Mouse (Mus musculus): ENCODE results near the gene Mfap1b.
"Not testable (repeated sequence)": the region's sequence is repeated elsewhere in the genome, so short reads cannot be mapped to it uniquely, and the experiment has no call there.

Mfap1b gene

GRCm38 (mm10) chr2:121473301-121474179, at the start of gene Mfap1b:
TSS of gene Mfap1b (minus strand) at chr2:121474067.
- DNase-seq (ENCODE audit: low read depth, low spot score): peak; percentile 96

GRCm38 (mm10) chr2:121522830-121523229, 49.0 kb upstream of the Mfap1b start:
- not testable (repeated sequence) for DNase-seq (ENCODE audit: low read depth, low spot score)

- DNase-seq (ENCODE audit: low read depth, low spot score): no peak
These were observed 48.1 kb upstream of the Mfap1b start for GRCm38 (mm10) chr2:121522006-121522405.

- DNase-seq (ENCODE audit: low read depth, low spot score): not testable (repeated sequence)
These were observed 44.8 kb upstream of the Mfap1b start for GRCm38 (mm10) chr2:121518711-121519110.

- no peak for DNase-seq (ENCODE audit: low read depth, low spot score)
These were observed 44.2 kb upstream of the Mfap1b start for GRCm38 (mm10) chr2:121518106-121518505.

- DNase-seq (ENCODE audit: low read depth, low spot score): no peak
These were observed 40.3 kb upstream of the Mfap1b start for GRCm38 (mm10) chr2:121514211-121514610.

GRCm38 (mm10) chr2:121512991-121513765, 39.3 kb upstream of the Mfap1b start:
- not testable (repeated sequence) for DNase-seq (ENCODE audit: low read depth, low spot score)

GRCm38 (mm10) chr2:121511401-121511800, 37.5 kb upstream of the Mfap1b start:
- DNase-seq (ENCODE audit: low read depth, low spot score): no peak

GRCm38 (mm10) chr2:121509584-121509983, 35.7 kb upstream of the Mfap1b start:
- DNase-seq (ENCODE audit: low read depth, low spot score): peak; percentile 52

- no peak for DNase-seq (ENCODE audit: low read depth, low spot score)
These were observed 34.1 kb upstream of the Mfap1b start for GRCm38 (mm10) chr2:121507951-121508330.

GRCm38 (mm10) chr2:121507173-121507950, 33.5 kb upstream of the Mfap1b start:
- peak; percentile 15 for DNase-seq (ENCODE audit: low read depth, low spot score)

GRCm38 (mm10) chr2:121505942-121506882, 32.3 kb upstream of the Mfap1b start, which contains the start of the genes Mfap1a and Wdr76:
TSS of gene Mfap1a (minus strand) at chr2:121506665.
TSS of gene Wdr76 (plus strand) at chr2:121506723.
- peak; percentile 96 for DNase-seq (ENCODE audit: low read depth, low spot score)

GRCm38 (mm10) chr2:121501550-121501949, 27.7 kb upstream of the Mfap1b start:
- DNase-seq (ENCODE audit: low read depth, low spot score): not testable (repeated sequence)

- DNase-seq (ENCODE audit: low read depth, low spot score): not testable (repeated sequence)
These were observed 10.5 kb upstream of the Mfap1b start for GRCm38 (mm10) chr2:121484403-121484802.

GRCm38 (mm10) chr2:121483576-121483975, 9.7 kb upstream of the Mfap1b start:
- no peak for DNase-seq (ENCODE audit: low read depth, low spot score)

GRCm38 (mm10) chr2:121480916-121481315, 7.0 kb upstream of the Mfap1b start:
- not testable (repeated sequence) for DNase-seq (ENCODE audit: low read depth, low spot score)

GRCm38 (mm10) chr2:121480498-121480897, 6.6 kb upstream of the Mfap1b start:
- DNase-seq (ENCODE audit: low read depth, low spot score): peak; percentile 78

GRCm38 (mm10) chr2:121477491-121478266, 3.8 kb upstream of the Mfap1b start:
- DNase-seq (ENCODE audit: low read depth, low spot score): no peak

- not testable (repeated sequence) for DNase-seq (ENCODE audit: low read depth, low spot score)
These were observed 1.4 kb upstream of the Mfap1b start for GRCm38 (mm10) chr2:121475306-121475705.

- DNase-seq (ENCODE audit: low read depth, low spot score): no peak
These were observed 291 bp upstream of the Mfap1b start for GRCm38 (mm10) chr2:121474180-121474535.

Data from 3T3-L1 (cell line).